Mouse (Mus musculus): Measurements from ENCODE around the gene Atg4a. TPM values are rescaled to one million over a fixed set of nuclear protein-coding genes. Genes with fewer than 3 reads are reported as not detected.

The Atg4a gene
- total RNA-seq, 2 experiments from 2014 or later, result 13.0 to 20.5 TPM

- DNase-seq (ENCODE audit: low spot score in 2 of 2), result no peak
These were observed 200.9 kb downstream of the Atg4a start for GRCm38 (mm10) chrX:141157626-141158025.

- DNase-seq (ENCODE audit: low spot score in 2 of 2), result peak in 1 of 2 experiments; percentile 16
These were observed 201.5 kb downstream of the Atg4a start for GRCm38 (mm10) chrX:141158160-141158559.

- DNase-seq (ENCODE audit: low spot score in 2 of 2), result no peak
These were observed 203.7 kb downstream of the Atg4a start for GRCm38 (mm10) chrX:141160371-141160770.

- no peak for DNase-seq (ENCODE audit: low spot score in 2 of 2)
These were observed 208.4 kb downstream of the Atg4a start for GRCm38 (mm10) chrX:141165067-141165466.

- DNase-seq (ENCODE audit: low spot score in 2 of 2), result peak; percentile 45 to 56
These were observed 218.6 kb downstream of the Atg4a start for GRCm38 (mm10) chrX:141175353-141175752.

- no peak for DNase-seq (ENCODE audit: low spot score in 2 of 2)
These were observed 238.3 kb downstream of the Atg4a start for GRCm38 (mm10) chrX:141195036-141195435.

- DNase-seq (ENCODE audit: low spot score in 2 of 2), result no peak
These were observed 242.3 kb downstream of the Atg4a start for GRCm38 (mm10) chrX:141198993-141199392.

- peak; percentile 45 to 64 for DNase-seq (ENCODE audit: low spot score in 2 of 2)
These were observed 256.1 kb downstream of the Atg4a start for GRCm38 (mm10) chrX:141212802-141213201.

Other genes with a start within 250 kb of the Atg4a start
- gene Tex13b, start 143.5 kb upstream of the Atg4a start, total RNA-seq (2021), result not detected
- gene Vsig1, start 49.3 kb upstream of the Atg4a start, total RNA-seq (2021), result under 1 TPM; 0.27 TPM
- gene Psmd10, start 179 bp upstream of the Atg4a start, total RNA-seq (2021), result 10 to 100 TPM; 13.8 to 14.5 TPM